Mouse (Mus musculus): ENCODE data around the gene Hist1h2bj. TPM values are rescaled to one million over a fixed set of nuclear protein-coding genes. Genes with fewer than 3 reads are reported as not detected.

Gene Hist1h2bj
- polyA plus RNA-seq (2012; rRNA removed) = 7.7 and 11.4 TPM in 2 replicates

DNA sequence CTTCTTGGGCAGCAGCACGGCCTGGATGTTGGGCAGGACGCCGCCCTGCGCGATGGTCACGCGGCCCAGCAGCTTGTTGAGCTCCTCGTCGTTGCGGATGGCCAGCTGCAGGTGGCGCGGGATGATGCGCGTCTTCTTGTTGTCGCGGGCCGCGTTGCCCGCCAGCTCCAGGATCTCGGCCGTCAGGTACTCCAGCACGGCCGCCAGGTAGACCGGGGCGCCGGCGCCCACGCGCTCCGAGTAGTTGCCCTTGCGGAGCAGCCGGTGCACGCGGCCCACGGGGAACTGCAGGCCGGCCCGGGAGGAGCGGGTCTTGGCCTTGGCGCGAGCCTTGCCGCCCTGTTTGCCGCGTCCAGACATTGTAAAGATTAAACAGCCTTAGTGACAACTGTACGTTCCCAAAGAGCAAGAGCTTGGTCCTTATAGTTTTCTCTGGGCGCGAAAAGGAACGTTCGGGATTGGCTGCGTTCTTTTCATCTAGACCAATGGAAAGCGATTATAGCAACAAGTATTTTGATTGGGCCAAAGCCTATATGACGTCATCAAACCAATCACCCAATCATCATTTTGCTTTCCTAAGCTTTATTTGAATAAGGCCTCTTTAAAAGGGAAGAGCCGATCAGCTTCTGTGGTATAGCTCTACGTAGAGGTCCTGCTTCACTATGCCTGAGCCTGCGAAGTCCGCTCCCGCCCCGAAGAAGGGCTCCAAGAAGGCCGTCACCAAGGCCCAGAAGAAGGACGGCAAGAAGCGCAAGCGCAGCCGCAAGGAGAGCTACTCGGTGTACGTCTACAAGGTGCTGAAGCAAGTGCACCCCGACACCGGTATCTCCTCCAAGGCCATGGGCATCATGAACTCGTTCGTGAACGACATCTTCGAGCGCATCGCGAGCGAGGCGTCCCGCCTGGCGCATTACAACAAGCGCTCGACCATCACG is at the start of gene Hist1h2bj, which contains the start of gene Hist1h2ag:
Gene Hist1h2bj, plus strand, starts transcription at position 647 of the 935 bp plus-strand sequence.
Gene Hist1h2ag, minus strand, starts transcription at position 377 of the 935 bp plus-strand sequence.

DNA sequence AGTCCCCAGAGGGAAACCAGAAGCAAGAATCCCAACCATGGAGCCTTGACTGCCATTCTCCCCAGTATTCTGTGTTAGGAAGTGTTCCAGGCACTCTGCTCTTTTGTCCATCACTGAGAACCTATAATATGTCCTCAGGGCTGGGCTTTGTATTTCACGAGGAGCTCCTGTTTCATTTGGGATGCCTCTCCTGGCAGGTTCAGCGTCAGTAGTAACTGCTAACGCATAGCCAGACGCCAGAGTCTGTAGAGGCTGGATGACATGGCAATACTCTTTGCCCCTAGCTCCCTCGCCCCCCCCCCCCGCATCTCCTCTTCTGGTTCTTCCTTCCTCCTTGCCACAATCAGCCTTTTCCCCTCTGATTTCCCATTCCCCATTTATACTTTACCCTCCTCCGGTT is 33.4 kb upstream of the Hist1h2bj start, which contains the start of gene Prss16:
Gene Prss16, minus strand, starts transcription at position 101 of the 400 bp plus-strand sequence.

DNA sequence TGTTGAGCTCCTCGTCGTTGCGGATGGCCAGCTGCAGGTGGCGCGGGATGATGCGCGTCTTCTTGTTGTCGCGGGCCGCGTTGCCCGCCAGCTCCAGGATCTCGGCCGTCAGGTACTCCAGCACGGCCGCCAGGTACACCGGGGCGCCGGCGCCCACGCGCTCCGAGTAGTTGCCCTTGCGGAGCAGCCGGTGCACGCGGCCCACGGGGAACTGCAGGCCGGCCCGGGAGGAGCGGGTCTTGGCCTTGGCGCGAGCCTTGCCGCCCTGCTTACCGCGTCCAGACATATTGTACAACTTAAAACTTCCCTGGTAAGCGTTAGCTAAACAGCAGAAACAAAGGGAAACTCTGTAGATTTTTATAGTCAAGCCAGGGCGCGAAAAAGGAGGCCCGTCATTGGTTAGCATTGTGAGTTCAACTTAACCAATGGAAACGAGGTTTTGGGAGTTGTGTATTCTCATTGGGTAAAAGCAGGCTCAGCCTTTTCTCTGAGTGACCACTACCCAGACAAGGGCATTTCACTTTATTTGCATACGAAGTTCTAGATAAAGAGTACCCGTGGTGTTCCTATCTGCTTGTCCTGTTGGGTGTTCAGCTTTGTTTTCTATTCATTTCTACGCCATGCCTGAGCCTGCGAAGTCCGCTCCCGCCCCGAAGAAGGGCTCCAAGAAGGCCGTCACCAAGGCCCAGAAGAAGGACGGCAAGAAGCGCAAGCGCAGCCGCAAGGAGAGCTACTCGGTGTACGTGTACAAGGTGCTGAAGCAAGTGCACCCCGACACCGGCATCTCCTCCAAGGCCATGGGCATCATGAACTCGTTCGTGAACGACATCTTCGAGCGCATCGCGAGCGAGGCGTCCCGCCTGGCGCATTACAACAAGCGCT is 7.5 kb upstream of the Hist1h2bj start, which contains the start of the genes Hist1h2ah and Hist1h2bk:
Gene Hist1h2ah, minus strand, starts transcription at position 302 of the 882 bp plus-strand sequence.
Gene Hist1h2bk, plus strand, starts transcription at position 604 of the 882 bp plus-strand sequence.

DNA sequence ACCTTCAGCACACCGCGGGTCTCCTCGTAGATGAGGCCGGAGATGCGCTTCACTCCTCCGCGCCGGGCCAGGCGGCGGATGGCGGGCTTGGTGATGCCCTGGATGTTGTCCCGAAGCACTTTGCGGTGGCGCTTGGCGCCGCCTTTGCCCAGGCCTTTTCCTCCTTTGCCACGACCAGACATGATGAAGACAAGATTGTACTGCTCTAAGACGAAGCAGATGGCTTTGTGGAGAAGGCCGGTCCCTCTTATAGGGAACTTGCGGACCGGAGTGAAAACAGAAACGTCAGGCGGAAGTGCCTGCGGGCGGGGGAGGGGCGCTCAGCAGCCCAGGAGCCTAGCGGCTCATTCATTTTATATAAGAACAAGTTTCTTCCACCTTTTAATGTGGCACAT is 1.9 kb upstream of the Hist1h2bj start, which contains the start of gene Hist1h4i:
Gene Hist1h4i, minus strand, starts transcription at position 221 of the 395 bp plus-strand sequence.

DNA sequence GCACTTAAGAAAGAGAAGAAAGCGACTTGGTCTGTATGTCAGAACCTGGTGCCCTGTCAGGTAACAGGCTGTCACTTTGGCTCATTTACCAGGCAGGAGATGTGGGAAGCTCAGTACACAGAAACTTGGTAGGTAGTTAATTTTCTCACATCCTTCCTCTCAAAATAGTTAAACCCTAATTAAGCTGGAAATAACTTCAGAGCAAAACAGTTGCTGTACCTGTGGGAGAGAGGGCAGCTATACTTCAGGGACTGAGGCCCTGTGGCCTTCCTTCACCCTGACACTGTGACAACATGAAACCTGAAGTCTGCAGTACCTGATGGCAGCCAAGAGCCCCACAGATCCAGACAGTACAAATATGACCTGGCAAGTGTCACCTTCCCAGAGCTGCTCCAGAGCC is 41.1 kb downstream of the Hist1h2bj start, which contains the start of gene Vmn1r188:
Gene Vmn1r188, plus strand, starts transcription at position 301 of the 400 bp plus-strand sequence.

Other genes with a start within 250 kb of the Hist1h2bj start
- gene Hist1h2bq, start 233.0 kb upstream of the Hist1h2bj start, polyA plus RNA-seq (2012; rRNA removed) = 3.5 and 6.3 TPM in 2 replicates
- not detected in 2 replicates for gene Hist1h2ao, start 232.7 kb upstream of the Hist1h2bj start, polyA plus RNA-seq (2012; rRNA removed)
- gene Hist1h4m, start 231.5 kb upstream of the Hist1h2bj start, polyA plus RNA-seq (2012; rRNA removed) = not detected in 2 replicates
- 19.1 and 27.0 TPM in 2 replicates for gene Hist1h4n, start 211.0 kb upstream of the Hist1h2bj start, polyA plus RNA-seq (2012; rRNA removed)
- 35.2 and 36.1 TPM in 2 replicates for gene Hist1h2ap, start 209.7 kb upstream of the Hist1h2bj start, polyA plus RNA-seq (2012; rRNA removed)
- gene Hist1h2br, start 209.5 kb upstream of the Hist1h2bj start, polyA plus RNA-seq (2012; rRNA removed) = 2.2 and 6.7 TPM in 2 replicates
- 0.38 and 0.39 TPM in 2 replicates for gene Zfp184, start 98.1 kb upstream of the Hist1h2bj start, polyA plus RNA-seq (2012; rRNA removed)
- gene Pom121l2, start 62.0 kb upstream of the Hist1h2bj start, polyA plus RNA-seq (2012; rRNA removed) = not detected in 2 replicates
- 1.2 and 1.3 TPM in 2 replicates for gene Prss16, start 33.5 kb upstream of the Hist1h2bj start, polyA plus RNA-seq (2012; rRNA removed)
- gene Hist1h2ah, start 7.6 kb upstream of the Hist1h2bj start, polyA plus RNA-seq (2012; rRNA removed) = 3.6 and 4.4 TPM in 2 replicates
- 6.7 and 11.4 TPM in 2 replicates for gene Hist1h2bk, start 7.3 kb upstream of the Hist1h2bj start, polyA plus RNA-seq (2012; rRNA removed)
- 42.8 and 103 TPM in 2 replicates for gene Hist1h4i, start 1.9 kb upstream of the Hist1h2bj start, polyA plus RNA-seq (2012; rRNA removed)
- gene Hist1h2ag, start 270 bp upstream of the Hist1h2bj start, polyA plus RNA-seq (2012; rRNA removed) = 13.6 and 14.3 TPM in 2 replicates
- gene Vmn1r188, start 41.2 kb downstream of the Hist1h2bj start, polyA plus RNA-seq (2012; rRNA removed) = not detected in 2 replicates
- gene Vmn1r189, start 62.6 kb downstream of the Hist1h2bj start, polyA plus RNA-seq (2012; rRNA removed) = not detected in 2 replicates
- not detected in 2 replicates for gene Vmn1r191, start 140.8 kb downstream of the Hist1h2bj start, polyA plus RNA-seq (2012; rRNA removed)
- not detected in 2 replicates for gene Vmn1r192, start 147.9 kb downstream of the Hist1h2bj start, polyA plus RNA-seq (2012; rRNA removed)
- gene Vmn1r193, start 179.9 kb downstream of the Hist1h2bj start, polyA plus RNA-seq (2012; rRNA removed) = not detected in 2 replicates
- not detected in 2 replicates for gene Vmn1r194, start 201.0 kb downstream of the Hist1h2bj start, polyA plus RNA-seq (2012; rRNA removed)
- gene Vmn1r195, start 227.3 kb downstream of the Hist1h2bj start, polyA plus RNA-seq (2012; rRNA removed) = not detected in 2 replicates
- gene Vmn1r196, start 246.7 kb downstream of the Hist1h2bj start, polyA plus RNA-seq (2012; rRNA removed) = not detected in 2 replicates

All from liver, embryonic 18 days (tissue).